Mouse (Mus musculus): Measurements from ENCODE around the gene Zfp418.

GRCm38 (mm10) chr7:7145991-7146608, 25.0 kb upstream of the Zfp418 start:
- TF ChIP-seq CTCF (IDR thresholded peaks at IDR 0.05) (no peak), EP300 (IDR thresholded peaks at IDR 0.05) (no peak)
